Mouse (Mus musculus) R1 (cell line): ENCODE data around the gene Kalrn.

Experiments
- DNase-seq: peaks from one replicate; pipeline ENCODE4 v3.0.0-alpha.2; 2018; ENCODE audit warnings: low read depth, low spot score

Kalrn gene

DNA sequence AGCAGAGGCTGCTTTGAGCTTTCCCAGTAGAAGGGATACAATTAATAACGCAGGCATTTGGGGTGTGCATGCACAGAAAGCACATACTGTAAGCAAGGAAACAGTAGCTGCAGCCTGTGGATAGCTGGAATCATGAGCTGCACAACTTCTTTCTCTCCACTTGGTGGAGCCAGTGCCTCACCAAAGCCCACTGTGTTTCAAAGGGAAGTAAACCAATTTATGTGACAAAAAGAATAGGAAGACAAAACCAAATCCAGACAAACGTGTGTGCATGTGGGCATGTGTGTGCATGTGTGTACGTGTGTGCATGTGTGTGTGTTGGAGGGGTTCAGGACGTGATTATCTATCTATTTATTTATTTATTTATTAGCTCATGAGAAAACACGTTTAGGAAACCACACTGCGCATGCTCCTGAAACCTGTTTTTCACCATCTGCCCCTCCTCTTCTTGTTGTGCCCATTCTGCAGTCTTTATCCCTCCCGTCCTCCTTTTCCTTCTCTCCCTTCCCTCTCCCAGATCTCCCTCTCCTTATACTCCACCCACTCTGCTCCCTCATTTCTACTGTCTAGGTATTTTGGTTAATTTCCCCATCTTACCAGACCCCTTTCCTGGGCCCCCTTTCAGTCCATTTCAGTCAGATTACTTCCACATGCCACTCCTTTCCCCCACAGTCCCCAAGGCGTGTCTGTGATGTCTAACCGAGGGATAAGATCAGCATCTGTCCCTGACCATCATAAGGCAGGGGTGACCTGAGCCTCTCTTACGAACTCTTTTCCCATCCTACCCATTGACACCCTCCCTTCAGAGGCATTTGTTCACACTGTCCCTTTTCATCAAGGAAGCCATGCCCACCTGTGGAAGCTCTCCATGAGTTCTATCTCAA is 380.1 kb downstream of the Kalrn start:
- DNase-seq: peak; percentile 56

DNA sequence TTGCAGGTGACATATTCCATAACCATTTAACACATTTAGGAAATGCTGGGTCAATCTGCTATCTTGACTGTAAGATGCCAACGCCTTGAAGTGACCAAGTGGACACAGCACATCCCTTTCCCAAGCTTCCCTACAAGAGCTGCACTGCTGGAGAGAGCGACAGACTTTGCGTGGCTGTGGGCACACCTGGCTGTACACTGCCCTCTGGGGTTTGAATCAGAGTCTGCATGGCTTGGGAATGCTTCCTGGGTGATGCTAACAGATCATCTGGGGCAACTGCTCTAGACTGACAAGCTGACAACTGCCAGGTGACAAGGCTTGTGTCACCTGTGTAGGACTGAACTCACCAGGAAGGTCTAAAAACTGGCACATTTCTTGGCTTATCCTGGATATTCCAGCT is 388.6 kb downstream of the Kalrn start:
- no peak for DNase-seq

- DNase-seq: no peak
These were observed 390.1 kb downstream of the Kalrn start for GRCm38 (mm10) chr16:34183186-34183585.

DNA sequence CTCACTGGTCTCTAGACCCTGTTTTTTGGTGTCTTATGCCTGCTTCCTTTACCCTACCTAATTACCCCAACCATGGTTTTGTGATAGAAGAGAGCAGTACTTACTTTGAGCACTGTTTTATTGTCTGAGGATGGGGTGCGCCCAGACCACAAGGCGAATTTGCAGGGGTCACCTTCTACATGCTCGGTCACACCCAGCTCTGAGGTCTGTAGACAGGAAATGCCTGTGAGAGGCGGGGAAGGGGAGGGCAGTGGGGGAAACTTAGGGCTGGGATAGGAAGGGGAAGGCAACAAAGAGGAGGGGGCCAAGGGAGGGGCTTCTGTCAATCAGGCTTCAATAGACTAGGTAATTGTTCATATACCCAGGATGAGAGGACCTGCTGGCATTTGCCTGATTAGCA is 397.7 kb downstream of the Kalrn start:
- DNase-seq: peak; percentile 95

GRCm38 (mm10) chr16:34172572-34173181 is 400.7 kb downstream of the Kalrn start:
- no peak for DNase-seq

DNA sequence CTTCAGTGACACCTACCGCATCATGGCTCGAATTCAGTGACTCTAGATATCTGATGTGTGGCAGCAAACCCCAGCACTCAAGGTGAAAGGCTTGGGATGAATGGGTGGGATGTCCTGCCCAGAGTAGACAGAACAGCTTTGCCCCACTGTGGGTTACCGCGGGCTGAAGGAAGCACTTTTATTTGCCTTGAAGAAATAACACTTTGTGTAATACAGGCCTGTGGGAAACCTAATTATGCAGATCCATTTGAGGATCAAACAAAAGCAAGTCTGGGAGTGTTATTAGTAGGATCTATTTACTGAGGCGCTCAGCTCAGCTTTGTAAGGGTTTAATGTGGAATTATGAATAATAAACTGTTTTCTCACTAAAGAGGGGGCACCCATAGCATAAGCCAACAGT is 406.3 kb downstream of the Kalrn start:
- no peak for DNase-seq

GRCm38 (mm10) chr16:34163086-34163485 is 410.2 kb downstream of the Kalrn start:
- DNase-seq: no peak

DNA sequence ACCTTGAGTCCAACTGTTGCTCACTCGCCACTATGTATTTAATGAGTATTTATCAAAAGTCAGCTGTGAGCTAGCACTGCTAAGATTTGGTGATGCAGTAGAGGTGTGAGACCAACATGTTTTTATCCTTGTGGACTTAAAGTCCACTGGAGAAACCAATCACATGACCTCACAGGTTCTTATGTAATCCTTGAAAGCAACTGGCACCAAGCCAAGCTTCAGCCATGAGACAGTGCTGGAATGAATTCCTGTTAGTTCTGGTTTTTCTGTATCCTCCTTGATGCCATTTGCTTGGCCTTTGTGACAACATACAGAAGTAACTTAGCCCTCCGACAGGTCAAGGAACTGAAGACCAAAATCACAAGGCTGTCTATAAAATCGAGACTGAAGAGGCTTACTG is 413.8 kb downstream of the Kalrn start:
- DNase-seq: no peak

DNA sequence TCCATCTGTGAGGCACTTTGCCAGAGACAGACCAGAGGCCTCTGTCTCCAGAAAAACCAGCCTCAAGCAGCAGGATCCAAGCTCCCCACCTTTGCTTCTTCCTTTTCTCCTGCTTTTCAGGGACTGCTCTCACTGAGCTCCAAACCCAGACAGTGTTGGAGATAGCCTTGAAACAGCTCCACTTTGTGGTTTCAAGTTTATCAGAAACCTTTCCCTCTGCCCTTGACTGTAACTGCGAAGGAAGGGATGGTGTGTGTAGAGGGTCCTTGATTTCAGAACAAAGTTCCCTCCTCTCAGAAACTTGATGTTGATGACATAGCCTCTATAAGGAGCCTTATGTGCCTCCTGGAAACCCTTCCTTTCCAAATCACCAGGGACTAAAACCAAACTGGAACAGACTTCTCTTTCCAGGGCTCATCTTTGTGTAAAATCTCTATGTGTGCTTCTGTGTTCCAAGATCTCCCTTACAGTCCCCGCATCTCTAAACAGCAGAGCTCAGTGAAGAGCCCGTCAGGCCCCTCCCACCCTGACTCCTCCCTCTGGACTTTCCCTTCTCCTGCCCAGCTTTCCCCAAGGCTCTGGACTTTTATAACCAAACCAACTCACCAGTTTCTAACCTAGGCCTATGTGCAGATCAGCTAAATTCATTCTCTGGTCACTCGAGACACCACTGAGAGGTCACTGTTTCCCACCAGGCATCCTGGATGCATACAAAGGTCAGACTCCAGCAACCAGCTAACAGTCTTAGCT is 415.8 kb downstream of the Kalrn start:
- no peak for DNase-seq

GRCm38 (mm10) chr16:34155696-34156095 is 417.6 kb downstream of the Kalrn start:
- no peak for DNase-seq

- peak; percentile 31 for DNase-seq
These were observed 418.4 kb downstream of the Kalrn start for GRCm38 (mm10) chr16:34154903-34155302.

GRCm38 (mm10) chr16:34151528-34152071 is 421.7 kb downstream of the Kalrn start:
- DNase-seq: no peak

DNA sequence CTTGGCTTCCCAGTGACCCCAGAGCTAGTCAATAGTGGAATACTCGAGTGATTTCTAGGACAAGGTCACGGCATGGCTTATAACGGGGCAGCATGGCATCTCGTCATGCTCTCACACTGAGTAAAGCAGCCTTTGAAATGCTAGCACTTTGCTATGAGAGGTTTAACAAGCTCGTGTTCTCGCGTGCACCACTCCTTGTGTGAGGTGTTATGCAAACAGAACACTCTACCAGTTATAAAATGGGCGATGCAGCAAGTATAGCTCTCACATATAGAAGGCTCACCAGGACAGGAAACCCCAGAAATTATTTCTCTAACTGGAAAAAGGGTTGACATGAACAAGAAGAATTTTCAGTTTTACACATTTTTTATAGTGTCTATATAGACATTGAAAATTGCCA is 431.7 kb downstream of the Kalrn start:
- DNase-seq: no peak

GRCm38 (mm10) chr16:34135074-34135473 is 438.3 kb downstream of the Kalrn start:
- no peak for DNase-seq

- no peak for DNase-seq
These were observed 438.7 kb downstream of the Kalrn start for GRCm38 (mm10) chr16:34134628-34135027.

DNA sequence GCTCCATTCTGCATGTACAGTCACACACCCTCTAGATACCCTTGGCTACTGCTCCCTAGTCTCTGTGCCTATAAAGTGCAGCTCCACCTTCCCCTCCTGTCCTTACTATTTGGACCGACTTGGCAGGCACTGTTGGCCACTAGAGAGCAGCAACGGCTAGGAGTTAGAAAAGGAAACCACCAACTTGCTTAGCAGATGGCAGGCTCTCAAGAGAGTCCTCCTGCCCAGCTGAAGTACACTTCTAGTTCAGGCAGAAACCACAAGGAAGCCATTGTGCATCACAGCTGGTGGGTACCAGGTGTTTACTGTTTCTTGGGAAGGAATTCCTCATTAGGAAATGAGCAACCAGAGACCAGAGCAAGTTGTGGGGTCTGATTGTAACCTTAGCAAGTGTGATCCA is 447.7 kb downstream of the Kalrn start:
- DNase-seq: peak; percentile 66

DNA sequence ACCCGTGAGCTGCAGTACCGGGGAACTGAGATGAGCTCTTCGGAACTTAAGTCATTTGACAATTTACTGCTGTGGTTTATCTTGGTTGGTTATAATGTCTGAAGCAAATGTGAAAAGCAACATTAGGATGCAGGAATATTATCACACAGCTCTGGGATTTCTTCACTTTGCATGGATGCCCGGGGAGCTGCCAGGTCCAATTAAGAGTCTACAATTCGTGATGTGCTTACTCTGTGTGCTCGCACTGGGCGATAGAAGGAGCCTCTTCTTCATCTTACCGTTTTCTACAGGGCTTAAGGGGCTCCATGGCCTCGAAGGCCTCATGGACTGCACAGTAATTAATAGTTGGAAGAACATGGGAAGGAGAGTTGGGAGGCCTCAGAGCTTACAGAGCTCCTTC is 450.8 kb downstream of the Kalrn start:
- DNase-seq: no peak

- no peak for DNase-seq
These were observed 452.0 kb downstream of the Kalrn start for GRCm38 (mm10) chr16:34121288-34121687.

- DNase-seq: no peak
These were observed 452.5 kb downstream of the Kalrn start for GRCm38 (mm10) chr16:34120801-34121201.

DNA sequence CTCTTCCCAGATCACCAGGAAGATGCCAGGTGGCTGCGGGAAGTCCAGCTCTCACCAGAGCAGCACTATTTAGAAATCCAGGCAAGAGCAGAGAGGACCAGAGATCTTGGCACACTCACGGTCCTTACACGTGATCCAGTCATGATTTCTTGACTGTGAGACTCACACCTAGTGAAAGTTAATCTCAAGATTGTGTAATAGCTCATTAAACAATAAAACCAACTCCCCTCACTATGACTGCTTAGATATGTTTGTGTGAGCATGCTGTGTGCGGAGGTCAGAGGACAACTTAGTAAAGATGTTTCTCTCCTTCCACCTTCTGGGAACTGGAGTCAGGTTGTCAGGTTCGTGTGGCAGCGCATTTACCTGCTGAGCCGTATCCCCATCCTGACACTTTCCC is 453.5 kb downstream of the Kalrn start:
- no peak for DNase-seq

DNA sequence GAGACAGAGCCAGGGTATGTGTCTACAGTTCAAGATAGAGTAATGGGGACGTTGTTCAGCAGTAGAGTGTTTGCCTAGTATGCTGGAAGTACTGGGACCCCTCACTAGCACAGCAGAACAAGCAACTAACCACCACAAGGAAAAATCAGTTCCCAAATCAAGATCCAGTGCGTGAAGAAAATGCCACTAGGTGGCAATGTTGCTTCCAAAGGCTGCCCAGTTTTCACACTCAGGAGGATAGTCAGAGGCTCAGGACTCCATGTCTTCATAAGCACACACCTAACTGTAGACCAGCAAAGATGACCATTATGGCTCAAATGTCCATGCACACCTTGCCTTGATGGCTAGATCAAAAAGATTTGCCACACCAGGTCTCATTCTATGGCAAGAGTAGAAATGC is 454.0 kb downstream of the Kalrn start:
- DNase-seq: peak; percentile 46

DNA sequence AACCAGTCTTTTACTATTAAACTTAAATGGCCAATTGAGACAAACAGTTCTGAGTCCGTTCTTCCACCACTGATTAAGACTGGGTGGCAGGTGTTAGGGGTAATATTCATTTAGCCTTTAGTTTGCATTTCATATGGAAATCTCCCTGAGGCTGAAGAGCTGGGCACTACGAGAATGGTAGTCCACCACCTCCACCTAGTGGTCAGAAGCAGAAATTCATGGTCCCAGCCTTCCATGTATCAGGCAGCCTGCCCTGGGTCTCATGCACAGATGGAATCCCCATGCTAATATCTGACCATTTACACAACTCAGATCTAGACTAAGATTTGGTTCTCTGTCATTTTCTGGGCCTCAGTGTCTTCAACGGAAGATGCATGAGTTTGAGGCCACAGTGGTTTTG is 458.7 kb downstream of the Kalrn start:
- DNase-seq: peak; percentile 64
